Mouse (Mus musculus): Measurements from ENCODE around the gene Nr2f2.
A peak's percentile ranks its signal among the peaks of the same experiment; 100 is the strongest.

Gene Nr2f2

GRCm38 (mm10) chr7:70350781-70351551 lies 15.6 kb downstream of the Nr2f2 start:
- DNase-seq (ENCODE audit: low spot score) = peak; percentile 69

- no peak for DNase-seq (ENCODE audit: low spot score)
Observed at GRCm38 (mm10) chr7:70349981-70350670, 16.4 kb downstream of the Nr2f2 start.

GRCm38 (mm10) chr7:70348977-70349615 lies 17.4 kb downstream of the Nr2f2 start:
- DNase-seq (ENCODE audit: low spot score) = no peak

- no peak for DNase-seq (ENCODE audit: low spot score)
Observed at GRCm38 (mm10) chr7:70348064-70348976, 18.2 kb downstream of the Nr2f2 start.

GRCm38 (mm10) chr7:70347618-70347958 lies 18.9 kb downstream of the Nr2f2 start:
- DNase-seq (ENCODE audit: low spot score) = no peak

DNA sequence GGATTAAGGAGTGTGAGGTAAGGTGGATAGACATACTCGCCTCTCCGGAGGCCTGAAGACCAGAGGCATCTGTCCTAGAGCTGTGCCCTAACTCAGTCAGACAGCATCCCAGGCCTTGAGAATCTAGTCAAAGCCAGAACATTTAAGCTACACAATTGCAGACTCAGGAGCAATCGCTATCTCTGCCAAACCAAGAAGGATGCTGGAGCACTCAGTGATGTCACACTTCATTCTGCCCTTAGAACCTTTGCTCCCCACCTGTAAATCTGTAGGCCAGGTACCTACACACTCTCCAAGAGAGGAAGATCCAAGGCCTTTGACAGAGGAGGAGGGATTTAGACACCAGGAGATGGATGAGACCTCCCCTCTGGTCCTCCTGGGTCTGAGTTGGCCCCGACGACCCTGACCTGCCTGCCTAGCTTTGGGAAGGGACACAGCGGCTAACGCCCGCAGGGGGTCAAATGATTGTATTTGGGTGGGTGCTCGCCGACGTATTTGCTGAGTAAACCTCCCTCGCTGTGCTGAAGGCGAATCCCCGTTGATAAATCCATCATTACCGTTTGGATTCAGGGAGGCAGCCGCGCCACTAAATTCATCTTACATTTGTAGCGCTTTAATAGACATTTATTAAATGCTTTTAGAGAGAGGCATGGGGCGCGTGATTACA lies 19.5 kb downstream of the Nr2f2 start:
- DNase-seq (ENCODE audit: low spot score) = no peak

DNA sequence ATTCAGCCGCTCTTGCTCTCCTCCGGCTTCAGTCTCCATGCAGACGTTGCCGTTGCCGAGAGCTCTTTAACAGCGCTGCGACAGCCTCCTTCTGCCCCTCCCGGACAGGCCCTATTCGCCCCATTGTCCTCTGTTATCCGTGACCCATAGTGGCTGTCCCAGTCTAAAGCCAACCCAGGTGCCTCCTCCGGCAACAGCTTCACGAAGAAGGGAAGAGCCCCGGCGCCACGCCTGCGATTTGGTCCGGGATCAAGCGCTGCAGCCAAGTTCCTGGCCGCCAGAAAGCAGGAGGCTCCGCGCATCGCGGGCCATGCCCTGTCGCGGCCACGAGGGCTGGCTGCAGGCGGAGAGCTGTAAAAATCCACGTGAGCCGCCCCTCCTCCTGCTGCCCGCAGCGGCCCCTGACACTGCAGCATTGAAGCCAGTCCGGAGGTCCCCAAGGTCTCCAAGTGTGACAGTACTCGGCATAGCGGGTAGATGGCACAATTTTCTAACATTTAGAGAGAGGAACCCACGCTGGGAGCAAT lies 20.5 kb downstream of the Nr2f2 start:
- DNase-seq (ENCODE audit: low spot score) = peak; percentile 75

GRCm38 (mm10) chr7:70343426-70343825 lies 23.1 kb downstream of the Nr2f2 start:
- no peak for DNase-seq (ENCODE audit: low spot score)

GRCm38 (mm10) chr7:70342771-70343170 lies 23.8 kb downstream of the Nr2f2 start:
- DNase-seq (ENCODE audit: low spot score) = no peak

GRCm38 (mm10) chr7:70342076-70342475 lies 24.5 kb downstream of the Nr2f2 start:
- no peak for DNase-seq (ENCODE audit: low spot score)

GRCm38 (mm10) chr7:70339998-70340630 lies 26.4 kb downstream of the Nr2f2 start:
- DNase-seq (ENCODE audit: low spot score) = no peak

DNA sequence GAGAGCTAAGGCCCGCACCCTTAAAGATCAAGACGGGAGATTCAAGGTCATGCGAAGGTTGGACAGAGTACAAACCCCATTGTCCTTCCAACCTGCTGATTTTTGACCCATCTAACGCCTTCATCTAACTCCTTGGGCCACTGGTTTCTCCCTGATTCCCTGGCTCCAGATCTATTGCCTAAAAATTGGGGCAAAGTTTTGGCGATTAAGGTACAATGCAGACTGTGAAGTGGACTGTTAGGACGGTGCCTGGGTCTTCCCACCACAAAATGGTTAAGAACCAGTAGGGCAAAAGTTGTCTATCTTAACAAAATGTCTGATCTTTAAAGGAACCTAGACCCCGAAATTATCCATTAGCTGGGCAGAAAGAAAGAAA lies 28.3 kb downstream of the Nr2f2 start:
- DNase-seq (ENCODE audit: low spot score) = no peak

DNA sequence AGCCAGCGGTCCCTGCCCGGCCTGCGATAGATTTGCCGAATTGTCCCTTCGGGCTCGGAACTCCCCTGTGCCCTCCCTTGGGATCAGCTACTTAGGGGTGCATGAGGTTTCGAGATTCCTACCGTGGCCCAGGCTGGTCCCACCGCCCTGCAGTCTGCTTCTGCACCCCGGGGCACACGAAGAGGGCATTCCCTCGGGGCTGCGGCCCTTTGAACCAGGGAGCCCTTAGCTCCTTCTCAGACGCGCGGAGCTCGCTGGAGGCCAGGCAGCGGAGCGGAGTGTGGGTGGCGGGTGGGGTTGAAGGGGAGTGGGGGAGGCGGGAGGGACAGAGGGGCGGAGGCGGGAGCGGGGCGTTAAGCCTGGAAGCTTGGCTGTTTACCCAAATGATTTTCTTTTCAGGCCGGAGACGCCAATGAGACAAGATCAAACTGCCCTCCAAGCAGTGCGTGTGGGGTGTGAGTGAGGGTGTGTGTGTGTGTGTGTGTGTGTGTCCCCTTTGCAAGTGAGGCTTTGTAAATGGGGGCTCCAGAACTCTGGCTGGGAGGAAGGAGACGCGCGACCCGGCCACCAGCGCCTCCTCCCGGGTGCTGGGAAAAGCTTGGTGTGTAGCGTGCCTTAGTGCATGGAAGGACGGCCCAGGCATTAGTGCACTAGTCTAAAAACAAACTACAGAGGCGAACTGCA lies 28.8 kb downstream of the Nr2f2 start:
- DNase-seq (ENCODE audit: low spot score) = no peak

GRCm38 (mm10) chr7:70336571-70337240 lies 29.8 kb downstream of the Nr2f2 start:
- DNase-seq (ENCODE audit: low spot score) = no peak

- DNase-seq (ENCODE audit: low spot score) = no peak
Observed at GRCm38 (mm10) chr7:70336126-70336525, 30.4 kb downstream of the Nr2f2 start.

GRCm38 (mm10) chr7:70335411-70335810 lies 31.1 kb downstream of the Nr2f2 start:
- no peak for DNase-seq (ENCODE audit: low spot score)

DNA sequence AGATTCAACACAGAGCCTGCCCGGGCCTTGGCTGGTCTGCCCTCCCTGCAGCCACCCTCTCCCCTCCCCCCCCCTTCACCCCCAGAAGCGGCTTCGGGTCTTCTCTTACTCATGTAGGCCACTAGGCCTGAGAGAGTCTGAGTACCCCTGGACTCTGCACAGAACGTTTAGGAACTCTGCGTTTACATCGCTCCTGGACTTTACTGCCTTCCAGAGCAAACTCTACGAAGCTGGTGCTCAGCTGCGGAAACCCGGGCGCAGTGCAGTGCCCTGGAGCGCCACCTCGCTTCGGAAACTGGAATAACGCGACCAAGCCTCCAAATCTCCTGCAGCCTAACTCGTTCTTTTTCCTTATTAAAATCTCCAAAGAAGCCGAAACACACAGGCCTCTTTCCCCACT lies 31.7 kb downstream of the Nr2f2 start:
- peak; percentile 89 for DNase-seq (ENCODE audit: low spot score)

DNA sequence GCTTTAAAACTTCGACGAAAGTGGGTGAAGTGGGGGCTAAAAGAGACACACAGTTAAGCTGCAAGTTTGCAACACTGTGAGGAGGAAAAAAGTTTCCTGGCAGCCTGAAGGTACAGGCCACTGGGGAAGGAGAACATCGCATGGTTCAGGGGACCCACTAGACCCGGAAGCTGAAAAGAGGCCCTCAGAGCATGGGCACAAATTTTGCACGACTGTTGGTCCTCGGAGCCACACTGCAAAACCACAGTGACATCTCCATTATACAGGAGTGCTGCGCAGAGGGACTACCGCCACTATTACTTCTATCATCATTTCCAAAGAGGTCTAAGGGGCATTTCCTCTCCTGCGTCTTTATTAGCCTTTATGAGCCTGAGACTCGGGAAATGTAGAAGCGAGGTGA lies 32.7 kb downstream of the Nr2f2 start:
- DNase-seq (ENCODE audit: low spot score) = no peak

- no peak for DNase-seq (ENCODE audit: low spot score)
Observed at GRCm38 (mm10) chr7:70332926-70333664, 33.4 kb downstream of the Nr2f2 start.
